Mouse (Mus musculus) liver, embryonic 13.5 days (tissue): ENCODE results near the gene Intu. TPM values are rescaled to one million over a fixed set of nuclear protein-coding genes. Genes with fewer than 3 reads are reported as not detected.

Experiments
- ATAC-seq: fragments of 200-750 bp; cut with Nextera tagmentation; 2 replicates; pipeline ENCODE4 v1.8.0; 2017; ENCODE audit warnings: low read depth, mild to moderate bottlenecking, moderate number of reproducible peaks, moderate library complexity
- DNase-seq: peaks from one replicate; pipeline ENCODE4 v3.0.0; 2022
- H3K27ac ChIP-seq: fragments of 300-500 bp; sonication (generic); 2 replicates; pipeline ENCODE4 v1.5.1; 2015; ENCODE audit warnings: moderate library complexity, mild to moderate bottlenecking, inconsistent platforms
- H3K27me3 ChIP-seq: fragments of 300-500 bp; sonication (generic); 2 replicates; pipeline ENCODE4 v1.6.1; 2015; ENCODE audit warnings: mild to moderate bottlenecking, inconsistent platforms
- H3K36me3 ChIP-seq: fragments of 300-500 bp; sonication (generic); 2 replicates; pipeline ENCODE4 v1.6.1; 2015; ENCODE audit warnings: mild to moderate bottlenecking, inconsistent platforms
- H3K4me1 ChIP-seq: fragments of 300-500 bp; sonication (generic); replicated peaks from 2 replicates; pipeline ENCODE4 v1.6.1; 2015; ENCODE audit warnings: inconsistent platforms
- H3K4me2 ChIP-seq: fragments of 300-500 bp; sonication (generic); 2 replicates; pipeline ENCODE4 v1.6.1; 2015; ENCODE audit warnings: inconsistent platforms, mild to moderate bottlenecking, moderate library complexity
- H3K4me3 ChIP-seq: fragments of 300-500 bp; sonication (generic); replicated peaks from 2 replicates; pipeline ENCODE4 v1.5.1; 2015; ENCODE audit warnings: mild to moderate bottlenecking, inconsistent platforms
- H3K9ac ChIP-seq: fragments of 300-500 bp; sonication (generic); 2 replicates; pipeline ENCODE4 v1.6.1; 2015; ENCODE audit warnings: mild to moderate bottlenecking, inconsistent platforms
- H3K9me3 ChIP-seq: fragments of 300-500 bp; sonication (generic); replicated peaks from 2 replicates; pipeline ENCODE4 v1.6.1; 2016; ENCODE audit warnings: inconsistent platforms
- WGBS: fragments of 180-500 bp; shearing (Covaris S2); methylation state at CpG from one replicate; pipeline ENCODE4 v1.1.7; 2015; ENCODE audit not compliant: insufficient replicate concordance; 5-methylcytosine and 5-hydroxymethylcytosine counted together
- polyA plus RNA-seq: library from polyadenylated mRNA; unstranded; fragments of >200 nt; fragmentation: Nextera tagmentation; extraction: Ambion mirVana; gene quantifications from 2 replicates; pipeline ENCODE4 v1.2.1, GENCODE M21; 2015

Intu gene
- polyA plus RNA-seq, 1 experiment from 2014 or later = 0.78 TPM

- Histone ChIP-seq H3K36me3 (no peaks in the 10 kb centered on the region), H3K4me1 (peaks cover 6% of the 10 kb centered on the region; the same call in 1 of the 2 replicates), H3K27me3 (no peaks in the 10 kb centered on the region), H3K4me2 (no peak overlapping the region), H3K9ac (no peak overlapping the region), H3K9me3 (no peaks in the 10 kb centered on the region), H3K4me3 (no peak overlapping the region), H3K27ac (no peak overlapping the region)
- WGBS = 70% methylated on average over 3 of the region's 3 CpGs
- ATAC-seq = no peak
- no peak for DNase-seq
Measured at GRCm38 (mm10) chr3:40685855-40686515, 154.9 kb downstream of the Intu start.

- Histone ChIP-seq H3K36me3 (no peaks in the 10 kb centered on the region), H3K9ac (no peak overlapping the region), H3K9me3 (no peaks in the 10 kb centered on the region), H3K4me2 (no peak overlapping the region), H3K4me1 (peaks cover 6% of the 10 kb centered on the region; the same call in 1 of the 2 replicates), H3K27ac (no peak overlapping the region), H3K4me3 (no peak overlapping the region), H3K27me3 (no peaks in the 10 kb centered on the region)
- 61% methylated on average over 9 of the region's 9 CpGs for WGBS
- DNase-seq (no peak), ATAC-seq (no peak)
Measured at GRCm38 (mm10) chr3:40686836-40687235, 155.8 kb downstream of the Intu start.

- Histone ChIP-seq H3K27me3 (no peaks in the 10 kb centered on the region), H3K4me3 (no peak overlapping the region), H3K9me3 (no peaks in the 10 kb centered on the region), H3K27ac (no peak overlapping the region), H3K4me2 (no peak overlapping the region), H3K9ac (no peak overlapping the region), H3K4me1 (peaks cover 6% of the 10 kb centered on the region; the same call in 1 of the 2 replicates), H3K36me3 (no peaks in the 10 kb centered on the region)
- ATAC-seq (no peak), DNase-seq (no peak)
- WGBS = 71% methylated on average over 3 of the region's 3 CpGs
Measured at GRCm38 (mm10) chr3:40687588-40687987, 156.5 kb downstream of the Intu start.

- DNase-seq = no peak
- Histone ChIP-seq H3K9me3 (no peaks in the 10 kb centered on the region), H3K36me3 (no peaks in the 10 kb centered on the region), H3K27me3 (no peaks in the 10 kb centered on the region), H3K27ac (no peak overlapping the region), H3K4me1 (peaks cover 4% of the 10 kb centered on the region), H3K9ac (no peak overlapping the region), H3K4me3 (no peak overlapping the region), H3K4me2 (no peak overlapping the region)
- WGBS = 76% methylated on average over 6 of the region's 6 CpGs
- no peak for ATAC-seq
Measured at GRCm38 (mm10) chr3:40691566-40691965, 160.5 kb downstream of the Intu start.

GRCm38 (mm10) chr3:40693435-40693834, 162.3 kb downstream of the Intu start:
- no peak overlapping the region for H3K9ac ChIP-seq
- H3K27me3 ChIP-seq = no peaks in the 10 kb centered on the region
- no peaks in the 10 kb centered on the region for H3K36me3 ChIP-seq
- H3K4me1 ChIP-seq = peaks cover 4% of the 10 kb centered on the region
- H3K4me3 ChIP-seq = no peak overlapping the region
- no peak for ATAC-seq
- H3K27ac ChIP-seq = no peak overlapping the region
- H3K4me2 ChIP-seq = no peak overlapping the region
- 78% methylated on average over 10 of the region's 10 CpGs for WGBS
- H3K9me3 ChIP-seq = no peaks in the 10 kb centered on the region
- DNase-seq = no peak

- no peak overlapping the region for H3K4me2 ChIP-seq
- H3K27me3 ChIP-seq = no peaks in the 10 kb centered on the region
- H3K27ac ChIP-seq = no peak overlapping the region
- no peak for DNase-seq
- no peaks in the 10 kb centered on the region for H3K9me3 ChIP-seq
- H3K36me3 ChIP-seq = no peaks in the 10 kb centered on the region
- no peak overlapping the region for H3K4me3 ChIP-seq
- WGBS = 58% methylated on average over 7 of the region's 7 CpGs
- no peak overlapping the region for H3K9ac ChIP-seq
- ATAC-seq = no peak
- H3K4me1 ChIP-seq = peaks cover 4% of the 10 kb centered on the region
Measured at GRCm38 (mm10) chr3:40693960-40694359, 162.9 kb downstream of the Intu start.

GRCm38 (mm10) chr3:40694438-40694837, 163.4 kb downstream of the Intu start:
- ATAC-seq = peak; percentile 57; the same call in 1 of the 2 replicates
- Histone ChIP-seq H3K27ac (no peak overlapping the region), H3K9me3 (no peaks in the 10 kb centered on the region), H3K36me3 (no peaks in the 10 kb centered on the region), H3K4me2 (no peak overlapping the region), H3K27me3 (no peaks in the 10 kb centered on the region), H3K4me3 (no peak overlapping the region), H3K9ac (no peak overlapping the region), H3K4me1 (peaks cover 4% of the 10 kb centered on the region)
- WGBS = 14% methylated on average over 2 of the region's 2 CpGs
- DNase-seq = no peak

GRCm38 (mm10) chr3:40695162-40695561, 164.1 kb downstream of the Intu start:
- Histone ChIP-seq H3K4me2 (no peak overlapping the region), H3K9ac (no peak overlapping the region), H3K9me3 (no peaks in the 10 kb centered on the region), H3K4me3 (no peak overlapping the region), H3K4me1 (peaks cover 4% of the 10 kb centered on the region), H3K36me3 (no peaks in the 10 kb centered on the region), H3K27ac (no peak overlapping the region), H3K27me3 (no peaks in the 10 kb centered on the region)
- DNase-seq = no peak
- ATAC-seq = no peak
- WGBS = 75% methylated on average over 2 of the region's 2 CpGs

GRCm38 (mm10) chr3:40698834-40699233, 167.7 kb downstream of the Intu start:
- Histone ChIP-seq H3K9ac (no peak overlapping the region), H3K4me2 (no peak overlapping the region), H3K27ac (no peak overlapping the region), H3K9me3 (no peaks in the 10 kb centered on the region), H3K4me1 (peaks cover 4% of the 10 kb centered on the region), H3K27me3 (no peaks in the 10 kb centered on the region), H3K4me3 (no peak overlapping the region), H3K36me3 (no peaks in the 10 kb centered on the region)
- WGBS = 55% methylated on average over 3 of the region's 3 CpGs
- ATAC-seq = no peak
- no peak for DNase-seq

GRCm38 (mm10) chr3:40704816-40705430, 173.8 kb downstream of the Intu start:
- Histone ChIP-seq H3K9ac (no peak overlapping the region), H3K9me3 (no peaks in the 10 kb centered on the region), H3K27me3 (no peaks in the 10 kb centered on the region), H3K4me3 (no peak overlapping the region), H3K27ac (no peak overlapping the region), H3K4me2 (no peak overlapping the region), H3K4me1 (no peaks in the 10 kb centered on the region), H3K36me3 (no peaks in the 10 kb centered on the region)
- WGBS = 64% methylated on average over 5 of the region's 5 CpGs
- DNase-seq (no peak), ATAC-seq (0 out of 2 replicates have a peak, but pooled peaks have one; percentile 4)

- 86% methylated on average over 30 of the region's 30 CpGs for WGBS
Measured at GRCm38 (mm10) chr3:40708655-40709054, 177.6 kb downstream of the Intu start, which contains the start of gene Slc25a31. Slc25a31 (plus strand) TSS chr3:40708855.

GRCm38 (mm10) chr3:40716056-40716455, 185.0 kb downstream of the Intu start:
- no peak overlapping the region for H3K4me2 ChIP-seq
- H3K36me3 ChIP-seq = no peaks in the 10 kb centered on the region
- no peak overlapping the region for H3K9ac ChIP-seq
- ATAC-seq = no peak
- no peak overlapping the region for H3K27ac ChIP-seq
- no peak overlapping the region for H3K4me3 ChIP-seq
- H3K4me1 ChIP-seq = no peaks in the 10 kb centered on the region
- 34% methylated on average over 1 of the region's 1 CpGs for WGBS
- no peaks in the 10 kb centered on the region for H3K9me3 ChIP-seq
- H3K27me3 ChIP-seq = no peaks in the 10 kb centered on the region
- DNase-seq = no peak

More at GRCm38 (mm10) chr3:40708655-40709054, 177.6 kb downstream of the Intu start, which contains the start of gene Slc25a31:
- no peak within 1 kb of the TSS for H3K4me2 ChIP-seq
- no peaks in the 10 kb centered on the region for H3K9me3 ChIP-seq
- H3K36me3 ChIP-seq = no peaks in the 10 kb centered on the region
- DNase-seq = no peak
- no peak within 1 kb of the TSS for H3K4me3 ChIP-seq
- H3K4me1 ChIP-seq = no peaks in the 10 kb centered on the region
- H3K27me3 ChIP-seq = no peaks in the 10 kb centered on the region
- no peak for ATAC-seq
- H3K9ac ChIP-seq = no peak within 1 kb of the TSS
- H3K27ac ChIP-seq = no peak within 1 kb of the TSS
